Mouse (Mus musculus) testis, postnatal 10 days (tissue): ENCODE measurements around the gene Ccdc141.
A peak's percentile ranks its signal among the peaks of the same experiment; 100 is the strongest.
"Not testable (repeated sequence)": the region's sequence is repeated elsewhere in the genome, so short reads cannot be mapped to it uniquely, and the experiment has no call there.

Experiments used
- DNase-seq: peaks from one replicate; pipeline ENCODE4 v3.0.0; 2021; ENCODE audit warnings: low spot score

The Ccdc141 gene

DNA sequence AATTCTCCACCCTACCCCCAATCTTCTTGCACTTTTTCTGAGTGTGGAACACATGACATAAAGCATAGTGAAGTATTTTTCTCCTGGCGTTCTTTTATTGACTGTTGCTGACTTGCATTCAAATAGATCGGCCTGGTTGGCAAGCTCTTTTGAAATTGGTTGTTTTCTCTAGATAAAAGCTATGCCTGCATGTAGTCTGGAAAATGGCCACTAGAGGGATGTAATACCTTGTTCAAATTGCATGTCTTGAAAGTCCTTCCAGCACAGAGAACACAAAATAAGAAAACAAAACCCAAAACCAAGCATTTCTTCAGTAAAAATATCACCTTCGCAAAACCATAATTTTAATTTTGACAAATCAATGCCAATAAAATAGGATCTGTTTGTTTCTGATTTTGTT is 108.6 kb downstream of the Ccdc141 start:
- peak; percentile 53 for DNase-seq

DNA sequence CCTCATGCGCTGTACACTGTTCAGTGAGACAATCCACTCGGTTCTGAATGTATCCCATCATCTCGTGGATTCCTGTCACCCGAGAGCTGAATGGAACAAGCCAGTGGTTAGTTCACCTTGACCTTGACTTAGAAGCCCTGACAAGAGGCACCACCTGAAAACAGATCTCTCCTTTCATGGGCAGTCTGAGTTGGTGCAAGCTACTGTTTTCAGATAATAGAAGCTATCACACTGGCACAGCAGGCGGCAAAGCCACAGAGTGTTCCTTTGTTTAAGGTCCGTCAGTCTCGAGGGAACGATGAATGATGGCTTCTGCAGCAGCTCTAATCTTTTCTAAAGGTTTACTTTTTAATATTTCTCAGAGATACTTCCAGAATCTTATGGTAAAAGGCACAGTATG is 110.8 kb downstream of the Ccdc141 start:
- DNase-seq, result no peak

DNA sequence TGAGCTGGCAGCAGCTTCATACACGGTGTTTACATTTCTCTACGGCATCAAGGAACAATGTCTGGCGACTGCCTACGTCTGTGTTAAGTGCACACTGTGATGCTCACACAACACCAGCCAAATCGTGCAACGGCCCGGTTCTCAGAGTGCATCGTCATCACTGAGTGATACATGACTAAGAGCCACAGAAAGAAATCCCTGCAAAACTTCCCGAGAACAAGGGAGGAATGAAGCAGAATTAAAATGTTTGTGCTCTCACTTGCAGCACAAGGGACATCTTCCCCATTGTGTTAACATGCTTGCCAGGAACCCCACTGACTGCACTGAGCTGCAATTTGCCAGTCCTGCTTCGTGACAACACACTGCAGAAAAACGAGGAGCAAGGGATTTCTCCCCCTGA is 114.1 kb downstream of the Ccdc141 start:
- no peak for DNase-seq

DNA sequence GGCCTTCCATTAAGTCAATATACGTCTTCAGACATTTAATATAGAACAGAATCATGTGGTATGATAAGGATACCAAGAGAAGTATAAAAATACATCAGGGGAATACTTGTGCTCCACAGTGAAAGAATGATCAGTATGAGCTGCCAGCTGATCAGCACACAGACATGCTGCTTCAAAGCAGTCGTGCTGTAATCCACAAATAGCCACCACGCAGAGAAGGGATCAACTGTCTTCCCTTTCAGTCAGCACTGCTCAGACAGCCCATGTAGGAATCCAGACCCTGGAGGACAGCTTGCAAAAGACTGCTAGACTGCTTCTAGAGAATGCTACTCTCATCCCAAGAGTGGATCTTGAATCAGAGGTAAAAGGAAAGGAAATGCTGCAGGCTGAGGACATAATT is 127.5 kb downstream of the Ccdc141 start:
- no peak for DNase-seq

DNA sequence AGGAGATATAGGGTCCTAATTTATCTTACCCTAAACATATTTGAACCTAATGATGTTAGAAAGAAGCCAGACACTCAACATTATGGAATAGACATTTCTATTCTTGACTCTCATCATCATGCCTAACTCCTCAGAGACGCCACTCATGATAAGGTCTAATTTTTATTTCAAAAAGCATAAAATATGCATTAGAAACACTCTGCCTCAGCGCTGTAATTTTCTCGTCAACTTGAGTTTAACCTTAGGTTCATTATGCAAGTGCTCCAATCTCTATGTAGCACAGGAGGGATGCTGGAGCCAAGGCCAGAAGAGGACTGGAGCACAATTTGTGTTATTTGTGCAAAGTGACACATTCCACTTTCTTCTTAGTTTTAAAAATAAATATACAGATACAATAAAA is 130.8 kb downstream of the Ccdc141 start:
- no peak for DNase-seq

DNA sequence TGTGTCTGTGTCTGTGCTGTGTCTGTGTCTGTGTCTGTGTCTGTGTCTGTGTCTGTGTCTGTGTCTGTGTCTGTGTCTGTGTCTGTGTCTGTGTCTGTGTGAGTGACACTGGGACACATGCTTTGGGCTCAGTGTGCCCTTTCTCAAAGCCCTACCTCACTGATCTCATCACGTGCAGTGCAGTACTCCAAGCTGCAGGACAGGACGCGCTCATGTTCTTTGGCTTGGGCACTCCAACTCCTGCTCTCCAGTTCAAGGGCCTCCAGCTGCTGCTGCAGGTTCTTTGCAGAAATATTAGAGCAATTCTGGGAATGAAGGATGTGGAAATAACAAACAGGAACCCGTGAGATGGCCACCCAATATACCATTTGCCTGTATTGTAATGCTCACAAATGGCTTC is 131.2 kb downstream of the Ccdc141 start:
- no peak for DNase-seq

DNA sequence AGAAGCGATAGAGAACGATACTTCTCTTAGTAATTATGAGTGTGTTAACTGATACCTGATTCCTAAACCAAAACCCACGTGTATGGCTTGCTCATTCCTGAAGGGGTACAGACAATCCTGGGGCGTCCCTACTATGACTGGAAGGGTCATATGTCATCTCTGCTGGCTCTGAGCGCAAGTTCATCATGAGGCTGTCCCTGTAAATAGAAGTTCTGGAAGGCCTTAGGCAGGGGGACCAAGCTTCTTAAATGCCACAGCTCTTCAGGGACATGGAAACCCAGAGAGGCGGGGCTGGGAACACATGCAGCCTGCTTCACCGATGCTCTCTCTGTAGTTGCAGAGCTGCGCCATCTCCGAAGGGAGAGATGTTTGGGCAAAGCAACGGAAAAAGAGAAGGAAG is 133.2 kb downstream of the Ccdc141 start:
- DNase-seq, result no peak

DNA sequence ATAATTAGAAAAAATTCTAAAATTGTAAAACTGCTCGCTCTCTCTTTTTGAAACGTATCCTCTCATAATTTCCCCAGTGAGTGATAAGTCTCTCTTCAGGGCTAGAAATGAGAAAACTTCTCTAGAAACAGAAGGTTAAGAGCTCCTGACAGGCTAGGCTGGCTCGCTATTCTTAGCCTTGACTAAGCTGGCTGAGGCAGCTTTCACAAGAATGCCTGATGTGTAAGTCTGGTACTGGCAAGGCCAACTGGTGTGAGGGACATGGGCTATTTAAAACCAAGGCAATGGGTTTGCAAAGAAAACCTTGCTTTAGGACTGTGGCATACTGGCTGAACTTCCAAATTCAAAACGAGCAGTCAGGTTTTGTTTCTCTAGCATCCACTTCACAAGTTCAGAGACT is 136.3 kb downstream of the Ccdc141 start:
- no peak for DNase-seq

DNA sequence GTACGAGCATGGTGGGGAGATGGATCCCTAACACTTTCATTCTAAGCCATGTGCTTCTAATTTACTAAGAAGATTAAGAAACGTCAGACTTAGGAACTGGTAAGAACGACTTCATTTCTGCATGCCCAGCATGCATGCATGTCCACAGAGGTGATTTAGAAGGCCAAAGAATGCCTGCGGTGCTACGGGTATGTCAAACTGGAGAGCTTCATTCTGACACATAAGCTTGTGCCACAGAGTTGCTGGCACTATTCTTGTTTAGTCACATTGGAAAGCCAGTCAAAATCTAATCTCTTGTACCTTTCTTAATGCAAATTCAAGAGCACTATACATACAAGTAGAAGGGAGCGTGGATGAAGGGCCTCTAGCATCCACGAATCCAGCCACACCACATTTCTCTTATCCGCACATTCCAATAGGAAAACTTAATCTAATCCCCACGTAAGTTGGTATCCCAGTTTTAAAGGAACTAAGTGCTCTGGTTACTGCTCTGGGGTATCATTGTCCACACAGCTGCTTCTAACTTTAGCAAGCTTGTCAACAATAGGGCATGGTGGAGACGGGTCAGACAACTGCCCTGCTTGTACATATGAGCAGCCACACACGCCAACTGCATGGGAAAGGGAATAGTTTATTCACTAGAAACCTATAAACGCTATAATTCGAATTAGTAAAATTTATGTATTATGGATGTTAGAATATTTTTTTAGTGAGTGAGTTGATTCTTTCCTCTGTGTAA is 136.9 kb downstream of the Ccdc141 start:
- DNase-seq, result no peak

DNA sequence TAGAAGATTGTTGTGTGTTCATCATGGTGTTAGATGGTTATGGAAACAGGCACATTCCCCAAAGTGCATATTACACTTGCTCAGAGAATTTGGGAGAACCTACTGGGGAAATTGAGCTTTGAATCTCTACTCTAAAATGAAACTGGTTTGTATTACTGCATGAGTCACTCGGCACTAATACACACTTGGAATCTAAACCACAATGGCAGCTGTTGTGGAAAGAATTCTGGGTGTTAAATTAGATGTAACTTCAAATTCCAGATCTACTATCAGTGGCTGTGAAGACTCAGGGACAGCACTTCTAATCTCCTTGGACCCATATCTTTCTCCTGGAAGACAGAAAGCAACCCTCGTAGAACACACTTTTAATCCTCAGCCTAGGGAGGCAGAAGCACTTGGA is 149.8 kb downstream of the Ccdc141 start:
- DNase-seq, result no peak

DNA sequence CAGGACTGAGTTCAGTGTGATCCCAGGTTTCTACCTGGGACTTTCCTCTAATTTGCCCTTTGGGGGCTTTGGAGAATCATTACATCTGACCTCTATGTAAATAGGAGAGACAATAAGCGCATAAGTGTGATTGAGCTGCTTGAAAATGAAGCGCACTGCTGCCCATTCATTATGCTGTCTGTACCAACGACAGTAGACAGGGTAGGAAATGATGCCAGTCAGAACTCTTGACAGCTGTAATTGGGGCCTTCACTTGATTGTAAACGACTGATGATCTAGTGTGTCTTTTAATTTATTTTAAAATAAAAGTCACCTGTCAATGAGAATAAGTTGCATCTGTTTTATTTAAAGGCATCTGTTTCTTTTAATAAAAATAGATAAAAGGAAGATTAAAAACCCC is 152.7 kb downstream of the Ccdc141 start:
- DNase-seq, result no peak

DNA sequence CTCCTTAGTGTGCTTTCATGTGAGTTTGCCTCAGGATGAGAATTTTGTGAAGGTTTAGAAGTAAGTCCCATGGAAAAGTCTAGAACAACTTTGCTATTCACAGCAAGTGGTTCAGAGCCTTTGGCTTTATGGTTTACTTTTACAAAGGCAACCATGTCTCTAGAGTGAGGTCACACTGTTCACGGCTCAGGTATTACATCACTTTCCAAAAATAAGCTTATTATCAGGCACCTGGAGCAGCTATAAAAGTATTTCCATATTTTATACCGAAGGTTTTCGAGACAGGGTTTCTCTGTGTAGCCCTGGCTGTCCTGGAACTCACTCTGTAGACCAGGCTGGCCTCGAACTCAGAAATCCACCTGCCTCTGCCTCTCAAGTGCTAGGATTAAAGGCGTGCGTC is 157.0 kb downstream of the Ccdc141 start:
- DNase-seq, result not testable (repeated sequence)

DNA sequence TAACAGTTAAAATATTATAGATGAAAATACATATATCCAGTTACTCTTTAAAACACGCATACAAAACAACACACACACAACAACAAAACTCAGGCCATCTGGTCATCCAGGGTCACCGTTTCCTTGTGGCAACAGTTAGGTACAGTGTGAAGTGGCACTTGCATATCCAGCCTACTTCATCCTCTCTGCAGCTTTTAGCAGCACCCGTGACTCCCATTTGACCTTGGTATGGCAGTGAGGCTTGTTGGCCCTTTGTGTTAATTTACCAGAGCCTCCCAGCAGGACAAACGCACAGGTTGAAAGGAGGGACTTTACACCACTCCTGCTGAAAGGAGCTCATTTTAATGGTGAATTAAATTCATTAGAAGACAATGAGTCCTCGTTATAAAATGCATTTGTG is 158.5 kb downstream of the Ccdc141 start:
- no peak for DNase-seq

DNA sequence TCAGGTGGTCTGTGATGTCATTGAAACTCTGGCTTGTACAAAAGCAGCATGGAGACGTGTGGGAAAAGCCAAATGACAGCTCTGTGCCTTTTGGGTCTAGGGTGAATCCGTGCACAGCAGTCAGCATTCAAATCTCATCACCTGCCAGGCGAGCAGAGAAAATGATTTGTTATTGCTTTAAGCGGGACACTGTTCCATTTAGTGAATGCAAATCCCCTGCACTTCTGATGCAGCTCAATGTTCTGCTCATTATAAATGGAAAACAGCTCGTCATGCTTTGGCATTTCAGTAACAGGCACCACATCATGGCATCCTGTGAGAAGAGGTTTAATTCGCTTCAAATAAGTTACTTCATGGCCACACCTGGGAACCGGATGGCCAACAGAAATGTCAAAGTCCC is 163.4 kb downstream of the Ccdc141 start:
- no peak for DNase-seq

DNA sequence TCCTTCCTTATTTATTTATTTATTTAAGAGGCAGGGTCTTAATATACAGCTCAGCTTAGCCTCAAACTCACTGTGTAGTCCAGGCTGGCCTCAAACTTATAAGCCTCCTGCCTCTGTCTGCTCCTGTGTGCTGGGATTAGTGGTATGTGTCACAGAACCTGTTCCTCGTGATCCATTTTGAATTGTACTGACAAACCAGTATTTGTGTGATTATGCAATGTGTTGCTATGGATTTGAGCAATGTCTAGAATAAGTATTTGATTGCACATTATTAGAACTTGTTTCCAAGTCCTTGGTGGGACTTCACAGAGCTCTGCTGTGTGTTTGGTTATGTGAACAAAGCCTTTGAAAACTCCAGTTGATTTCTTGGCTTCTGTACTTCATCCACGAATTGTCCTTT is 167.3 kb downstream of the Ccdc141 start:
- DNase-seq, result no peak

DNA sequence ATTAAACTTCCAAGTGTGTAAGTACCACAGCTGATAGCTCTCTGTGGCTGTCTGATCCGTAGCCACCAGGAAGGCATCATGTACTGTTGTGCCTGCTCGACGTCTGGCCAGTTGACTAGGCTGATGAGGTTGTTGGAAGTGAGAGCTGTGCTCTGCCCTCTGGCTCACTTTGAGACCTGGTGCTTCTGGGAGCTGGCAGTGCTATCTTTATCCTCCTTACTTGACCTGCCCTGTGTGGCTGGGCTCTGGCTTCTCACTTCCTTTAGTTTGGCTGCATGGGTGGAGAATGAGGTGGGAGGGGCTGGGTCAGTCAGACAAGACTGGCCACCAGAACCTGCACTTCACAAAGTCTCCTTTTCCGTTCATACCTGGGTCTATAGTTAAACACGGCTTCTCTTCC is 172.1 kb downstream of the Ccdc141 start:
- no peak for DNase-seq

DNA sequence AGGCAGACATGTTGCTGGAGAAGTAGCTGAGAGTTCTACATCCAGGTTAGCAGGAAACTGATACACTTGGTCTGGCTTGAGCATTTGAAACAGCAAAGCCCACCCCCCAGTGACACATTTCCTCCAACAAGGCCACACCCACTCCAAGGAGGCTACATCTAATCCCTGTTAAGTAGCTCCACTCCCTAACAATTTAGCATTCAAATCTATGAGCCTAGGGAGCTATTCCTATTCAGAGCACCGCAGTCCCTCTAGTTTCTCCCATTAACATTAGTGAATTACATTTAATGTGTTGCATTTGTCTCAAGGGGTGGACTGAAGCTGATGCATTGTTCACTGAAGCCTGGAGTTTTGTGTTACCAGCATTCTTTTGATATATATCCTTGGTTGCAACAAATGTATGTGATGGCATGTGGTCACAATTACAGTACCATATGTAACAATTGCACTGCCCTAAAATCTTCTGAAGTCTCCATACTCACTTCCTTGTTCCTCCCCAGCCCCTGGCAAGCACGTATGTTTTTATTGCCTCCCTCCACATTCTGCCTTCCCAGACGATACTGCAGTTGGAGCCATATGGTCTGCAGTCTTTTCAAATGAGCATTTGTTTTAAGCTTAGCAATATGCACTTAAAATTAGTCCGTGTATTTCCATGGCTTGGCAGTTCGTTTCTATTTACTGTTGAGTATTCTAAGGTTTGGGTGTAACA is 177.8 kb downstream of the Ccdc141 start:
- DNase-seq, result no peak

DNA sequence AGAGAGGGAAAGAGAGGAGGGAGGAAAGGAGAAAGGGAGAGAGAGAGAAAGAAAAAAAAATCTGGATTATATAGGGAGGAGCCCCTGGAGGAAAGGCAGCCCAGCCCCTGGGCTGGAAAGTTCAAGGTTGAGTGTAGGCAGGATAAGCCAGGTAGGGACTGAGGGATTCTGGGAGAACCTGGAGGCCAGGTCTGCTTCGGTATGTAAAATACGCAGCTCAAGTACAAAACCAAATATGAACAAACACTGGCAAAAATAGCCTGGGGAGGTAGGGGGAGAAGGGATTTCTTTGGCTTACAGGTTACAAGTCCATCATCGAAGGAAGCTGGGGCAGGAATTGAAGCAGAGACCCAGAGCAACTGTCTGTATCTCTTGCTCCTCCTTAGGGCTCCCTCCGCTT is 183.1 kb downstream of the Ccdc141 start:
- no peak for DNase-seq

DNA sequence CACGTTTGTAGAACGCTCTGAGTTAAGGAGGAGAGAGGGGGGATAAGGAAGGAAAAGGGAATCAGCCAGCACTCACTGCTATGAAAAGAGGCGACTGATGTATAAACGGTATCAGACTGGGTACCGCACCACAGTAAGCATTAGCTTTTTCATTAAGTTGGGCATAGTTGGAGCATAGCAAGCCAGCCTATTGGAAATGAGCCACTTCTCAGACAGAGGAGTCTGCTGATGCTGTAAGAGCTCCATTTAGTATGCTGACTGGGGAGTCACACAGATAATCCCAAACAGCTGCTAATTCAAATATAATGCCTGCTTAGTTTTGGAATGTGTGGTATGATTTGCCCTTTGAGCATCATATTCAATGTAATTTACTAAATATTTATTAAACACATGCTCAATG is 186.1 kb downstream of the Ccdc141 start:
- no peak for DNase-seq

DNA sequence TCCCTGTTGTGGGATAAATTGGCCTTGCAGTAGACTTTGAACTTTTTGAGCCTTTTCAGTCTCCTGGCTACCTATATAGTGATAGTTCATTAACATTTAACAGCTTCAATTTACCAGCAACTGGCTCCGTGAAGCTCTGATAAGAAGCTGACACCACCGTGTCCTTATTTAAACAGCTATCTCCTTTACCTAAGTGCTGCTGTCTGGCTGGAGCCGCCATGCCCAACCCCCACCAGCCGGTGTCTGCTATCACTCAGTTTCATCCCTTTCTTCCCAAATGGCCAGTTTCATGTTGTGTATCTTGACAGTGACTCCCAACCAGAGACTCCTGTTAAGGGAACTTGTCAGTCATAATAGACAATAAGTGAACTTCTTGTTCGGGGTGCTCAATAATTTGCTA is 186.8 kb downstream of the Ccdc141 start:
- DNase-seq, result no peak

DNA sequence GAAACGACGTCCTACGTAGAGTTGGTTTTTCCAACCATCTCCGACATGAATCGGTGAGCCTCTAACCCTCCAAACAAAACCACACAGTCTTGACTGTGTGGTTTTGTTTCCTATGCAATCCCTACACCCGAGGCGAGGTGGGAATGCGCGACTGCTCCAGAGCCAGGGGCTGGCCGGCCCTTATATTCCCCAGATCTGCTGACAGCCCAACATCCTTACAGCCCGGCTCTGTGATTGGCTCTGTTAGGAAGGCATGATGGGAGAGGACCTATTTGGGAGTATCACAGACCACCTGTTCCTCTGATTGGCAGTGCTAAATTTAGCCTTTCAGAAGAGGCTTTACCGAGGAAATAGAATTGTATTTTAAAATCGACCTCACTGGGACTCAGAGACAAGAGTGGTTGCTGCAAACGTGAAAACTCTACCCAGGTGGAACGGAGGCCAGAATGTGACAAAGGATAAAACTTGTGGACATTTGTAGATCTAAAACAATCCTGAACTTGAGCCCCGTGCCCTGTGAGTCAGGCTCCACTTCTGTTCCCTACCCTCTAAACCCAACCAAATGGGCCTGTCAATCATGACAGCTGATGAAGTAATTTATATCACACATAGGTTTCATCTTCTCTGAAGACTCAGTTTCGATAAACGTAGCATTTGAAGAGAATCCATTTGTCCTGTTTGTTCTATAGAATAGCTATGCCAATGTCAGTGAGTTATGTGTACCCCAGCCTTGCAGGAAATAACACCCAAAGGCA is 187.9 kb downstream of the Ccdc141 start, which contains the start of gene Ttn:
TSS of gene Ttn (minus strand) at position 157 of the 755 bp plus-strand sequence.
- no peak for DNase-seq

DNA sequence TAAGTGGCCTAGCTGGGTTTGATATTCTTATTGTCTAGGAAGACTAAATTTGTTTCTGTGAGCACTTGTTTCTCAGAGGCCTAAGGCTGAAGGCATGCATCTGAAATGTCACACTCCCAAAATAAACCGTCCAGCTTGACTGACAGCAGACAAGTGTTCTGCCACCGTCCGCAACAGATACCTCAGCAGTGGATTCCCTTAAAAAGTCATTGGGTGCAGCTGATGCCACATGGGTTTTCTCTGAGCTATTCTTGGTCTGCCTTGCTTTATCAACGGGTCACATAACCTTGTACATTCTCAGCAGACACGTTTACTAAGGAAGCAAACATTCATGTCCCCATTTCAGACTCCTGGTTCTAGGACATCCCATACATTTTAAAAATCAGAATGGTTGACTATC is 188.7 kb downstream of the Ccdc141 start:
- DNase-seq, result no peak

DNA sequence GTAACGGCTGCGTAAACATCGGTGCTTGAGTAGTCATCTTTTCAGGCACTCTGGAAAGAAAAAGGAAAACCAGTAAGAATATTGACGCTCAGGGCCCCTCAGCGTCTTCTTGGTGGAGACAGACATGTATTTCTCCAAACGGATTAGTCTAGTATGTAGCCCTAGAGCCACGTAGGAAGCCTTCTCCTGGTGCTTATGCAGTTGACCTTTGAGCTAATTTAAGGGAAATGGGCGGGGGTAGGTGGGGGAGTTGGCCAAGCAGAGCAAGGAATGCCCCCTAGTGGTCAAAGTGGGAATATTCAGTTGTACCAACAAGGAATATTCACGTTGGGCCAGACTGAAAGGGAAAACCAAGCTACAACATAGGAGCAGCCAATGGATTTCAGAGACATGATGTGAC is 190.3 kb downstream of the Ccdc141 start:
- peak; percentile 51 for DNase-seq
